Mouse (Mus musculus) neural tube, embryonic 12.5 days (tissue): ENCODE data around the gene Olfr419. TPM values are rescaled to one million over a fixed set of nuclear protein-coding genes. Genes with fewer than 3 reads are reported as not detected.

ENCODE experiments used
- ATAC-seq: fragments of 200-750 bp; cut with Nextera tagmentation; 2 replicates; pipeline ENCODE4 v1.8.0; 2017; ENCODE audit warnings: low read depth, mild to moderate bottlenecking, moderate TSS enrichment, moderate library complexity; ENCODE audit not compliant: low FRiP score
- H3K27ac ChIP-seq: fragments of 300-500 bp; sonication (generic); 2 replicates; pipeline ENCODE4 v1.5.1; 2016
- H3K27me3 ChIP-seq: fragments of 300-500 bp; sonication (generic); replicated peaks from 2 replicates; pipeline ENCODE4 v1.6.1; 2016; ENCODE audit warnings: mild to moderate bottlenecking
- H3K36me3 ChIP-seq: fragments of 300-500 bp; sonication (generic); 2 replicates; pipeline ENCODE4 v1.6.1; 2016; ENCODE audit warnings: mild to moderate bottlenecking
- H3K4me1 ChIP-seq: fragments of 300-500 bp; sonication (generic); 2 replicates; pipeline ENCODE4 v1.6.1; 2016
- H3K4me2 ChIP-seq: fragments of 300-500 bp; sonication (generic); replicated peaks from 2 replicates; pipeline ENCODE4 v1.6.1; 2016; ENCODE audit warnings: mild to moderate bottlenecking
- H3K4me3 ChIP-seq: fragments of 300-500 bp; sonication (generic); 2 replicates; pipeline ENCODE4 v1.5.1; 2016
- H3K9ac ChIP-seq: fragments of 300-500 bp; sonication (generic); 2 replicates; pipeline ENCODE4 v1.6.1; 2016; ENCODE audit warnings: mild to moderate bottlenecking
- H3K9me3 ChIP-seq: fragments of 300-500 bp; sonication (generic); 2 replicates; pipeline ENCODE4 v1.6.1; 2016; ENCODE audit warnings: mild to moderate bottlenecking
- WGBS: fragments of 180-500 bp; shearing (Covaris S2); methylation state at CpG from one replicate; pipeline ENCODE4 v1.1.7; 2016; 5-methylcytosine and 5-hydroxymethylcytosine counted together
- polyA plus RNA-seq: library from polyadenylated mRNA; unstranded; fragments of >200 nt; fragmentation: Nextera tagmentation; extraction: Ambion mirVana; gene quantifications from 2 replicates; pipeline ENCODE4 v1.2.1, GENCODE M21; 2016

Olfr419 gene
- not detected in 2 replicates for polyA plus RNA-seq

DNA sequence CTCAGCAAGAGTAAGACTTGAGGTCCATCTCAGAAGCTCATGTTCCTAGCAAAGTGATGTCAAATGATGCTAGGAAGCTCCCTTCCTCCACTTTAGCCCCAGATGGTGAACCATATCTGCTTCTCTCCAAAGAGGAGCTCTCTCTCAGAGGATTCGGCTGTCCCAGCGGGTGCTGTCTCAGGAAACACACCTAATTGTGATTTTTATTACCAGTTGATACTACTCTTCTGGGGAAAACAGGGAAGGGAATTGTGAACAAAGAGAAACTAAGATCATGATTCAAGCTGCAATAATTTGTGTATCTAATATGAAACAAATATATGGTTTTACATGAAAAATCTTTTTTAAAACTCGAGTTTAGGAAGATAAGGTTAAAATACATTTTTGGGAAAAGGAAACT, at the start of gene Olfr419:
Gene Olfr419, minus strand, starts transcription at position 101 of the 400 bp plus-strand sequence.
- Histone ChIP-seq H3K9ac (no peak within 1 kb of the TSS), H3K4me1 (no peaks in the 10 kb centered on the region), H3K4me2 (no peak within 1 kb of the TSS), H3K27ac (no peak within 1 kb of the TSS), H3K9me3 (no peaks in the 10 kb centered on the region), H3K4me3 (no peak within 1 kb of the TSS), H3K27me3 (no peaks in the 10 kb centered on the region), H3K36me3 (no peaks in the 10 kb centered on the region)
- ATAC-seq = no peak
- 76% methylated on average over 3 of the region's 3 CpGs for WGBS

DNA sequence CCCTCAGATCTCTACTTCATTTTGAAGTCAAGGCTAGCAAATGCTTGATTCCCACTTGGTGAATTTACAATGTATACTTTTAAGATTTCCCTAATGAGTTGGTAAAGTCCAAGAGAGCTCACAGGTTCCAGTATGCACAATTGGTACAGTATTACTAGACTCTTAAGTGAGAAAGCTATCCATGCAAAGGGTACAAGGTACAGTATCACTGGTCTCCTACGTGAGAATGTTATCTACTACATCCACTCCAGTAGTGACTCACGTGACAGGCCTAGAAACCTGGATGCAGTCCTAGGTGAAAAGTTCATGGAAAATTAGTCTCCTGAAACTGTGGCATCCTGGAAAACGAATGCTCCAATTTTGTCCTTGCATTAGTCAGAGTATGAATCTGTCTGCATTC, 18.8 kb upstream of the Olfr419 start:
- no peak for ATAC-seq
- no peaks in the 10 kb centered on the region for H3K9me3 ChIP-seq
- H3K4me2 ChIP-seq = no peak overlapping the region
- H3K4me1 ChIP-seq = no peaks in the 10 kb centered on the region
- no peak overlapping the region for H3K4me3 ChIP-seq
- no peaks in the 10 kb centered on the region for H3K27me3 ChIP-seq
- 91% methylated on average over 3 of the region's 3 CpGs for WGBS
- no peaks in the 10 kb centered on the region for H3K36me3 ChIP-seq
- H3K9ac ChIP-seq = no peak overlapping the region
- no peak overlapping the region for H3K27ac ChIP-seq

DNA sequence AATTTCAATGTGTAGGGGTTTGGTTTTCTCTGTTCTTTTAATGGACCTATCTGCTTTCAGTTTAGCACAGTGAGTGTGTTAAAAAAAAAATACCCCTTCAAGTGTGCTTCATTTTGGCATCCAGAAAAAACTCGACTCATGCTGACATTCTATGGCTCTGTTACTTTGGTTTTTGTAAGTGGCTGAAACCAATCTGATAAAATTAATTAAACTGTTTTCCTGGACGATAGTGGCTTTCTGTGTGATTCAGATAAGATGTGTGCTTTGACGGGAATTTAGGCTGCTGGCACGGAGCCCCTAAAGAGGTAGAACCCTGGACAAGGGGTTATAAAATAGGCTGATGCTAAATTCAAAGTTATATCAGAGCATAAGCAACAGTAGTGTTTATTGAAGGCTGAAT, 17.3 kb upstream of the Olfr419 start:
- H3K4me2 ChIP-seq = no peak overlapping the region
- H3K4me3 ChIP-seq = no peak overlapping the region
- no peak for ATAC-seq
- no peaks in the 10 kb centered on the region for H3K27me3 ChIP-seq
- no peak overlapping the region for H3K9ac ChIP-seq
- H3K9me3 ChIP-seq = no peaks in the 10 kb centered on the region
- 88% methylated on average over 4 of the region's 4 CpGs for WGBS
- no peak overlapping the region for H3K27ac ChIP-seq
- H3K36me3 ChIP-seq = no peaks in the 10 kb centered on the region
- H3K4me1 ChIP-seq = no peaks in the 10 kb centered on the region

DNA sequence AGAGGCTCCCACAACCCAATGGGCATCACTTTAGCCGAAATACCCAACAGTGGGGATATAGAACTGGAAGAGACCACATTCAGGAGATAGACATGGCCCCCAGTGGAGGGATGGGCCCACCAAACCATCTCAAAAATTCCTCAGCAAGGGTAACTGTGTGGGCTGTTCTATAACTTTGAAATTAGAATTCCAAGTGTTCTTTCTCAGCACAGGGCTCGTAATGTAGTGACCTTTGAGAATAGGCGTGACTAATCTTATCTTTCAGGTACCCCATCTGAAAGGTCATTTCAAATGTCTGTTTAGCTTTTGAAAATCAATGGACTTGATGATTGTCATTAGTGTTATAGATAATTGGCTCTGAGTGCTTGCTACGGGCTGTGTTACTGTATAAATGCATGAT, 16.0 kb upstream of the Olfr419 start:
- Histone ChIP-seq H3K9me3 (no peaks in the 10 kb centered on the region), H3K4me1 (no peaks in the 10 kb centered on the region), H3K4me2 (no peak overlapping the region), H3K4me3 (no peak overlapping the region), H3K36me3 (no peaks in the 10 kb centered on the region), H3K9ac (no peak overlapping the region), H3K27me3 (no peaks in the 10 kb centered on the region), H3K27ac (no peak overlapping the region)
- WGBS = 83% methylated on average over 4 of the region's 4 CpGs
- ATAC-seq = no peak

DNA sequence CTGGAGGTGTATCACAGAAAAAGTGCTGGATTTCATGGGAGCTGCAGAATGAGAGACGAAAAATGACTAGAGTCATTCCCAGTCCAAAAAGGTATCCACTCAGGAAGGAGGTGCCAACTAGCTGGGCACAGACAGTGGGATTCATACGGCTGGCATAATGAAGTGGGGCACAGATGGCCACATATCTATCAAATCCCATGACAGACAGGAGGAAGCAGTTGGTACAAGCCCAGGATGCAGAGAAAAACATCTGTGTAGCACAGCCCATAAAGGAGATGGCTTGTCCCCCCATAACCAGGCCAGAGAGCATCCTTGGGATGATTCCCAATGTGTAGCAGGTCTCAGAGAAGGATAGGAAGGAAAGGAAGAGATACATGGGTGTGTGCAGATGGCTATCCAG, 1.5 kb downstream of the Olfr419 start:
- Histone ChIP-seq H3K4me2 (no peak overlapping the region), H3K4me1 (no peaks in the 10 kb centered on the region), H3K9me3 (no peaks in the 10 kb centered on the region), H3K9ac (no peak overlapping the region), H3K27ac (no peak overlapping the region), H3K27me3 (no peaks in the 10 kb centered on the region), H3K36me3 (no peaks in the 10 kb centered on the region), H3K4me3 (no peak overlapping the region)
- ATAC-seq = no peak
- WGBS = 89% methylated on average over 2 of the region's 2 CpGs

DNA sequence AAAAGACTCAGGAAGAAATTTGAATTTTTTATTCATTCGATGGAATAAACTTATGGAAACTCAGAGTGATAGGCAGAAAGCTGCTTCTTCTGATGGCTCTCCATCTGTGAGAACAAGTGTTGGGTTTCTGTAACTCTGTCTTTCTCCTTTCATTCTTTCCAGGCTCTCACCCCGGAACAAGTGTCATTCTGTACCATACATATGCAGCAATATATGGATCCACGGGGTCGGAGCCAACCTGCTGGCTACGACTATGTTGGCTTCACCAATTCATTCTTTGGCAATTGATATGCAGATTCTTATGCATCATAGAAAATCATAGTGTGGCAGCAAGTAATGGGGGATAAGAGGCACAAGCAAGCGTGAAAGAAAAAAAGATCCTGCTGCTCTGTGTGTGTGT, 4.7 kb downstream of the Olfr419 start:
- no peak overlapping the region for H3K4me3 ChIP-seq
- no peak overlapping the region for H3K27ac ChIP-seq
- H3K9ac ChIP-seq = no peak overlapping the region
- no peak for ATAC-seq
- H3K36me3 ChIP-seq = no peaks in the 10 kb centered on the region
- no peaks in the 10 kb centered on the region for H3K4me1 ChIP-seq
- no peaks in the 10 kb centered on the region for H3K9me3 ChIP-seq
- no peak overlapping the region for H3K4me2 ChIP-seq
- no peaks in the 10 kb centered on the region for H3K27me3 ChIP-seq
- WGBS = 84% methylated on average over 6 of the region's 6 CpGs

DNA sequence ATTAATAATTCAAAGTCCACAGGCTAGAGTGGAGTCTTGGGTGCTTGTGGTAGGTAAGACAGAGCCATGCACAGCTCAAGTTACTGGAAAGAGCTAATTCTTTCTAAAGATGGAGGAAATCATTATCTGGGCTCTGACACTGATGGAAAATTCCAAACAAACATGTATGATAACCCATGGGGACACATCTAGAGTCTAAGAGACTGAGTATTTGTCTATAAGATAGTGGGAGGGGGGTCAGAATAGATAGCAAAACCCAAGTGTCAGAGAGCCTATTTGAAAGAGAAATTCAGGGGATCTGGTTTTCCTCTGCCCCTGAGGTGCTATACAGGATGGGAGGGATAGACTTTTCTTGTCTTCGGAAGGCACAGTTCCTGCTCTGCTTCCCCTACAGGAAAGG, 5.8 kb downstream of the Olfr419 start:
- Histone ChIP-seq H3K27ac (no peak overlapping the region), H3K4me3 (no peak overlapping the region), H3K27me3 (no peaks in the 10 kb centered on the region), H3K9ac (no peak overlapping the region), H3K4me1 (no peaks in the 10 kb centered on the region), H3K9me3 (no peaks in the 10 kb centered on the region), H3K36me3 (no peaks in the 10 kb centered on the region), H3K4me2 (no peak overlapping the region)
- no peak for ATAC-seq
- 89% methylated on average over 1 of the region's 1 CpGs for WGBS

DNA sequence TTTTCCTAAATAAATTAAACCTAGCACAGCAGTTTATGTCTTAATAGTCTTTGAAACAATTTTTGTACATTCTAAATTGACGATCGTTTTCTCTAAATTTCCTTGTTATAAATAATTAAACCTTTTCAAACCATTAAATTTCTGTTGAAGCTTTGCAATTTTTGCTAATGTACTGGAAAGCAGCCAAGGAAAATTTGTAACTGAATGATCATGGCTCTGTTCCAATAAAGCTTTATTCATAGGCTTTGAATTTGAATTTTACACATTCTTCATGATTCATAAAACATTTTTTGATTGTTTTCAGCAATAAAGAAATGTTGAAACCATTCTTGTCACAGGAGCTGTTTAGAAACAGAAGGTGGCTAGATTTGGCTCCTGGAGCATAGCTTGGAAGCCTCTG, 7.2 kb downstream of the Olfr419 start:
- Histone ChIP-seq H3K36me3 (no peaks in the 10 kb centered on the region), H3K9ac (no peak overlapping the region), H3K4me2 (no peak overlapping the region), H3K4me3 (no peak overlapping the region), H3K4me1 (no peaks in the 10 kb centered on the region), H3K27me3 (no peaks in the 10 kb centered on the region), H3K9me3 (no peaks in the 10 kb centered on the region), H3K27ac (no peak overlapping the region)
- no peak for ATAC-seq
- 91% methylated on average over 2 of the region's 2 CpGs for WGBS

DNA sequence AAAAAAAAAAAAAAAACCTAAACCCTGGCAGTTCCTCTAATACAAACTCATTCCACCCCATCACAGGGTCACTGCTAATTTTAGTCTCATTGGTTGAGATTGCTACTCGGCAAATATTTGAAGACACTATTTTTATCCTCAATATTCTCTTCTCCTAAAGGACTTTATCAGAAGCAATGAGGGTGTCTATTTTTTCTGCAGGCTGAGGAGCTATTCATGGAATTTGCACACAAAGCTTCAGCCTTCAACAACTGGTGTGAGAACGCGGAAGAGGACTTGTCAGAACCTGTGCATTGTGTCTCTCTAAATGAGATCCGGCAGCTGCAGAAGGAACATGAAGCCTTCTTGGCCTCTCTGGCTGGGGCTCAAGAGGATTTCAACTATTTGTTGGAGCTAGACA, 11.9 kb downstream of the Olfr419 start:
- H3K27ac ChIP-seq = no peak overlapping the region
- no peaks in the 10 kb centered on the region for H3K4me1 ChIP-seq
- whole genome bisulfite sequencing = 92% methylated on average over 4 of the region's 4 CpGs
- H3K4me2 ChIP-seq = no peak overlapping the region
- H3K27me3 ChIP-seq = no peaks in the 10 kb centered on the region
- H3K4me3 ChIP-seq = no peak overlapping the region
- H3K9me3 ChIP-seq = no peaks in the 10 kb centered on the region
- H3K36me3 ChIP-seq = no peaks in the 10 kb centered on the region
- ATAC-seq = no peak
- no peak overlapping the region for H3K9ac ChIP-seq

DNA sequence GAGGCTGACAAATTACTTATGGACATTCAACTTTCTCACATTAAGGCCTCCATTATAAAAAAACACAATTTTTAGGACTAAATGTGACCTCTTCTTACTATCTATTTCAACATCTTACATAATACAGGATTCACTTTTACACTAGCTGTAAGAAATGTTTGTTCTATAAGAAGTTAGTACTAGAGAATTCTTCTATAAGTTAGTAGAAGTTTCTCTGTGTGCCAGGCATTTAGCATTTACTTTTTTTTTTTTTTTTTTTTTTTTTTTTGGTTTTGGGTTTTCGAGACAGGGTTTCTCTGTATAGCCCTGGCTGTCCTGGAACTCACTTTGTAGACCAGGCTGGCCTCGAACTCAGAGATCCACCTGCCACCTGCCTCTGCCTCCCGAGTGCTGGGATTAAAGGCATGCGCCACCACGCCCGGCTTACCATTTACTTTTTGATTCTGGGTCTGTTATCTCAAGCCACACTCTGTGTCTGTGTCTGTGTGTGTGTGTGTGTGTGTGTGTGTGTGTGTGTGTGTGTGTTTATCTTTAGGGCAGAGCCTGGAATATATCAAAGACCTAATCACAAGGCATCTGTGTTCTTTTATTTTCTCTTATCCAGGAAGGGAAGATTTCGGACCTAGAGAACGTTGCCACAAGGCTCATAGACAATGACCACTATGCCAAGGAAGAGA, 35.2 kb downstream of the Olfr419 start:
- Histone ChIP-seq H3K9me3 (no peaks in the 10 kb centered on the region), H3K4me2 (no peak overlapping the region), H3K4me1 (no peaks in the 10 kb centered on the region), H3K27me3 (no peaks in the 10 kb centered on the region), H3K4me3 (no peak overlapping the region), H3K9ac (no peak overlapping the region), H3K27ac (no peak overlapping the region), H3K36me3 (no peaks in the 10 kb centered on the region)
- 90% methylated on average over 8 of the region's 8 CpGs for WGBS
- no peak for ATAC-seq

DNA sequence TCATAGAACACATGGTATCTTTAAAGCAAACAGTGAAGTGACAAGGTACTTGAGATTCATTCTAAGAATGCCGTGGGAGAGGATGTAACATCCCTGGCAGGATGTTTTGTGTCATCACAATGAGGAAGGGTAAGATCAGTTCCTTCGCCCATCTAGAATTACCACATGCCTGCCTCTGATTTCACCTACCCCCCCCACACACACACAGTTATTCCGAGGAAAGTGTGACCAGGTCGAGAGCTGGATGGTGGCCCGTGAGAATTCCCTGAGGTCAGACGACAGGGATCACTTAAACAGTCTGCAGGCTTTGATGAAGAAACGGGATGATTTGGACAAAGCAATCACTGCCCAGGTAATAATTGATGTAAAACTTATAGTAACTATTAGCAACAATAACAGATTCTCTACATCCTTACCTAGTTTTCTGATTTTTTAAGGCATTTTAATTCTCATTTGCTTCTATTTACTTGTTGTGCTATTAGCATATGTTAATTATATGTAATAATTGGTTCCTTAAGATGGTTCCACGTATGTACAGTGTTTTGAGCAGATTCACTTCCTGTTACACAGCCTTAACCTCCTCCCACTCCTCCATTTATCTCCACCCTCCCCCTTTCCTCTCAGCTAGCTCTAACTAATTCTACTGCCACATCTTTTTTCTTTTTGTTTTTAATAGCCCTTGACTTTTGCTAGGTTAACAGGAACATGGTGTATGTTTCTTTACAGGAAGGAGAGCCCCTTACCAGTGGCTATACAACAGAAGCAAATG, 36.4 kb downstream of the Olfr419 start:
- no peak for ATAC-seq
- H3K27me3 ChIP-seq = no peaks in the 10 kb centered on the region
- H3K27ac ChIP-seq = no peak overlapping the region
- no peak overlapping the region for H3K4me2 ChIP-seq
- no peaks in the 10 kb centered on the region for H3K36me3 ChIP-seq
- H3K4me1 ChIP-seq = no peaks in the 10 kb centered on the region
- no peaks in the 10 kb centered on the region for H3K9me3 ChIP-seq
- 86% methylated on average over 8 of the region's 8 CpGs for WGBS
- no peak overlapping the region for H3K9ac ChIP-seq
- H3K4me3 ChIP-seq = no peak overlapping the region

DNA sequence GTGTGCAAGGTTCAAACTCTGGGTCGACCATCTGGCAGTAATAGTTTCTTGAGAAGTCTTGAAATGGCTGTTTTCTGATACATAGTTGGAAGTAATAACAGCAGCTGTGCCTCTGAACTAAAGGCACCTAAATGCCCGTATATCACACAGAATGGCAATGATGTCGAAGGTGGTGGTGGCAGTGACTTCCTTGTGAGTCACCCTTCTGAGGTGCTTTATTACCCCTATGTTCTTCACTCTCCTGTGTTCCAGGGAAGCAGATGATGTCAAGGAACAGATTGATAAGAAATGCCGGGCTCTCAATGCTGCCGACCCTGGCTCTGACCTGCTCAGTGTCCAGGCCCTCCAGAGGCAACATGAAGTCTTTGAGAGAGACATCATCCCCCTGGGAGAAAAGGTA, 39.6 kb downstream of the Olfr419 start:
- Histone ChIP-seq H3K4me3 (no peak overlapping the region), H3K9me3 (no peaks in the 10 kb centered on the region), H3K4me2 (no peak overlapping the region), H3K36me3 (no peaks in the 10 kb centered on the region), H3K9ac (no peak overlapping the region), H3K27ac (no peak overlapping the region), H3K4me1 (no peaks in the 10 kb centered on the region), H3K27me3 (no peaks in the 10 kb centered on the region)
- WGBS = 87% methylated on average over 5 of the region's 5 CpGs
- ATAC-seq = no peak

DNA sequence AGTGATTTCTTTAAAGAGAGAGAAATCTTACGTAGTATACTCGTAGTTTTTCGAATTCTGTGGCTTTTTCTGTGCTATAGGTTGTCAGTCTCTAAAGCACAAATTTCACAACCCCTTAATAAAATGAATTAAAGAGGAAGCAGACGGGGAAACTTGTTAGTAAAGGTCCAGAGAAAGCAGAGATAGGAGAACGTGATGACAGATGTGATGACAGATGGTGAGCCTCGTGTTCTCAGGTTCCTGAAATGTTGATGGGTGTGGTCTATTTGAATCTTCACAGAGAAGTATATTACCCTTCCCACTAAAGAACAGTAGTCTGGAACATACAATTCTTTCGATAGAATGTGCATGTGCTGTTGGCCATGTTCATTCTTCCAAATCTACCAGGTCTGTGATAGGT, 47.2 kb downstream of the Olfr419 start:
- Histone ChIP-seq H3K27me3 (no peaks in the 10 kb centered on the region), H3K9ac (no peak overlapping the region), H3K4me3 (no peak overlapping the region), H3K9me3 (no peaks in the 10 kb centered on the region), H3K27ac (no peak overlapping the region), H3K4me2 (no peak overlapping the region), H3K36me3 (no peaks in the 10 kb centered on the region), H3K4me1 (no peaks in the 10 kb centered on the region)
- ATAC-seq = no peak
- 84% methylated on average over 7 of the region's 7 CpGs for WGBS
